Mouse (Mus musculus) cerebellum, postnatal 4 days (tissue): ENCODE data around the gene Wnt5b.
"Not testable (repeated sequence)": the region's sequence is repeated elsewhere in the genome, so short reads cannot be mapped to it uniquely, and the experiment has no call there.

Experiments
- DNase-seq, 2 experiments: peaks; one replicate each; pipeline ENCODE4 v3.0.0; 2022; ENCODE audit warnings: low spot score in 2 of 2, mixed read lengths in 1 of 2

The Wnt5b gene

DNA sequence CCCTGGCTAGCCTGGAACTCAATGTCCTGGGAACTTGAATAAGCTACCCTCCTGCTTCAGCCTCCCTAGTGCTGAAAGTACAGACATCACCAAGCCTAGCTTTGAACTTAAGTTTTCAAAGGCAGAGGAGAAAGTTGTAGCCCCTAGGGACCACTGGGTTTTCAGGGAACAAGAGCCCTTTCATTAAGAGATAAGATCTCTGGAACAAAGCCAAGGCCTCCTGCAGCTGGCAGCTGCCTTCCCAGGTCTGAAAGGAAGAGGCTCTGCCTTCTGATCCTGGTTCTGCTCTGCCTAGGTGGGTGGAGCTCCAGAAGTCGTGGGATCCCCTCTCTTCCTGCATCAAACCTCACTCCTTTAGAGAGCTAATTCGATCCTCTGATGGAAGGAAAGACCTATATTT lies 58.7 kb downstream of the Wnt5b start:
- DNase-seq, result no peak

DNA sequence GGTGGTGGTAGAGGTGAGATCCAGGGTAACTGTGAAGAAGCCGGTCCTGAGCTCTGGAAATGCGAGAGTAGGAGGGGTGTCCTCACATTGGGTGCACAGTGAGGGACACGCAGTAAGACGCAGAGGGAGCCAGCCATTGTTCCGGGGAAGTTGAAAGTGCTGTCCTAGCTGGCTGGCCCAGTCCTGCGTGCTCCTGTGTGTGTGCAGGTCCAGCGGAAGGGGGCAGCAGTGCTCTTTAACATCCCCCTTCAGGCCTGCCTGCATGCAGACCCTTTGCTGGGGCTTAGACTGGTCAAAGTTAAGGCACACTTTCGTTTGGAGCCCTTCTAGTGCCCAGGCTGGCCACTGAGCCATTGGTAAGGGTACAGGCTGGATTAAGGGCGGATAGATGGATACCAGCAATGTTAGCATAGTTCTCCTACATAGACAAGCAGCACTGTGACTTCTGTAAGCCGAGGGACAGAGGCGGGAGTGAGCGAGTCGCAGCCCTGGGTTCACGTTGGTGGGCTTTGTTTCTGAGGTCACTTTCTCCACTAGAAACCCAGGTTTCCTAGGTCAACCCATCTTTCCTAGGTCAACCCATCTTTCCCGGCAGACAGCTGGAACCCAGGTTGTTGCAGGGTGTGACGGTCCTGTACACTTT lies 61.1 kb downstream of the Wnt5b start:
- DNase-seq, result peak; percentile 26 to 53

DNA sequence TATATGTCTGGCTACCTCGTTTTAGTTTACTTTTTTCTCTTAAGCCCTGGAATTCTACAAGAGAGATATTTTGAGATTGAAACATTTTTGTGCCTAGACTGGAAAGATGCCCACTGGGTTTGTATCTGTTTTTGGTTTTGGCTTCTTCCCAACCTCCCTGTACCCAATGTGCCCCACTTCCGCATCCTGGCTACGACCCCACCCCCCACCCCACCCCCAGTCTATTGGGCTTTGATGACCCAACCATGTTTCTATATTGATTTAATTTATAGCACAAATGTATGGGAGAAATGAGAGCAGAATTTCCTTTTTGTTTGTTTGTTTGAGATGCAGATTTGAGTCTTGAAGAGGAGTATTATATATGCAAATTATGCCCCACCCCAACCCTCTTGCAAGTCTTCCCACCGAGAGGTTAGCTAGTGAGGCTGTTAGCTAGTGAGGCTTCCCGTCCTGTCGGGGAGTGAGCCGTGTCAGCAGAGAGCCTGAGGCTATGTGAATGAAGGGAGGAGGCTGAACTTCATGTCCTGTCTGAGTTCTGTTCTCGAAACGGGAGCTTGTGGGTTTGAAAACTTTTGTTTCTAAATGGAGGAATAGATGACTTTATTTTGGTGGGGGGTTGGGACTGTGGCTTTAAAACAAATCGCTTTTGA lies 62.3 kb downstream of the Wnt5b start:
- DNase-seq, result not testable (repeated sequence)

DNA sequence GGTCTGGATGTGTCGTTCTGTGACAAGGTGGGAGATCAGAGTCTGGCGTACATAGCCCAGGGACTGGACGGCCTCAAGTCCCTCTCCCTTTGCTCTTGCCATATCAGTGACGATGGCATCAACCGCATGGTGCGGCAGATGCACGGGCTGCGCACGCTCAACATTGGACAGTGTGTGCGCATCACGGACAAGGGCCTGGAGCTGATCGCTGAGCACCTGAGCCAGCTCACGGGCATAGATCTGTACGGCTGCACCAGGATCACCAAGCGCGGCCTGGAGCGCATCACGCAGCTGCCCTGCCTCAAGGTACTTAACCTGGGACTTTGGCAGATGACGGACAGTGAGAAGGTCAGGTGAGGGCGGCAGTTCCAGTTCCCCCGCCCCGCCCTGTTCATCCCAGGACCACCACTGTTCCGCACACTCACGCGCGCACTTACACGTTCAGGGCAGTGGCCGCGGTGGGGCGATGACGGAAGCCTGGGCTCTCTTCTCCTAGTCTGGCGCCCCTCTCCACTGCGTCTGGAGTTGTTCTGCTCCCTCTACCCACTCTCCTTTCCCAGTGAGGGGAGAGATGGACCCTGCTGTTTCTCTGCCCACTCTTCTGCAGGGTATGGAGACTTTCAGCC lies 63.3 kb downstream of the Wnt5b start:
- peak in 1 of 2 experiments; percentile 38 for DNase-seq

DNA sequence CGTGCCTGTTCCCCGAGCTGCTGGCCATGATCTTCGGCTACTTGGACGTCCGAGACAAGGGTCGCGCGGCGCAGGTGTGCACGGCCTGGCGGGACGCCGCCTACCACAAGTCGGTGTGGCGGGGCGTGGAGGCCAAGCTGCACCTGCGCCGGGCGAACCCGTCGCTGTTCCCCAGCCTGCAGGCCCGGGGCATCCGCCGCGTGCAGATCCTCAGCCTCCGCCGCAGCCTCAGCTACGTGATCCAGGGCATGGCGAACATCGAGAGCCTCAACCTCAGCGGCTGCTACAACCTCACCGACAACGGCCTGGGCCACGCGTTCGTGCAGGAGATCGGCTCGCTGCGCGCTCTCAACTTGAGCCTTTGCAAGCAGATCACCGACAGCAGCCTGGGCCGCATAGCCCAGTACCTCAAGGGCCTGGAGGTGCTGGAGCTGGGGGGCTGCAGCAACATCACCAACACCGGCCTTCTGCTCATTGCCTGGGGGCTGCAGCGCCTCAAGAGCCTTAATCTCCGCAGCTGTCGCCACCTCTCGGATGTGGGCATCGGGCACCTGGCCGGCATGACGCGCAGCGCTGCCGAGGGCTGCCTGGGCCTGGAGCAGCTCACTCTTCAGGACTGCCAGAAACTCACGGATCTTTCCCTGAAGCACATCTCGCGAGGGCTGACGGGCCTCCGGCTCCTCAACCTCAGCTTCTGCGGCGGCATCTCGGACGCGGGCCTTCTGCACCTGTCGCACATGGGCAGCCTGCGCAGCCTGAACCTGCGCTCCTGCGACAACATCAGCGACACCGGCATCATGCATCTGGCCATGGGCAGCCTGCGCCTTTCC lies 64.1 kb downstream of the Wnt5b start:
- peak in 1 of 2 experiments; percentile 56 for DNase-seq

DNA sequence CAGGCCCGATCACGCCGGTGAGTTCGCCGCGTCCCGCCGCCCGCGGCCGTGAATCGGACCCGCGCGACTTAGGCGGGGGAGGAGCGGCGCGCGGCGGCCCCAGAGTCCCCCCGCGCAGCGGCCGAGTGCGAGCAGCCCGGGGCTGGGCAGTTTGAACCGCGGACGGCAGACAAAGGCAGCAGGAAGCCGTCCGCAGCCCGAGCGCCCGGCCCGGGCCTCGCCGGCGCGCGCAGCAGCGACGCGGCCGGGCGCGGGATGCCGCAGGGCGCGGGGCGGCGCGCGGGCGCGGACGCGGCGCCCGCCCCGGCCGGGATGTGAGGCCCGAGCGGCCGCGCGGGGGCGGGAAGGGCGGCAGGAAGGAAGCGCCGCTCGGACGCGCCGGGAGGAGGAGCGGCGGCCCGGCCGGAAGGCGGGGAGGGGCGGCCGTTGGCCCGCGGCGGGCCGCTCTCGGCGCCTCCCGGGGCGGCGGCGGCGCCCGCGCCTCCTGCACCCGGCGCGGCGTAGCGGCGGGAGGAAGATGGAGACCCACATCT lies 64.7 kb downstream of the Wnt5b start, which contains the start of gene Fbxl14:
Fbxl14 (plus strand) TSS at position 326 of the 533 bp plus-strand sequence.
- no peak for DNase-seq

DNA sequence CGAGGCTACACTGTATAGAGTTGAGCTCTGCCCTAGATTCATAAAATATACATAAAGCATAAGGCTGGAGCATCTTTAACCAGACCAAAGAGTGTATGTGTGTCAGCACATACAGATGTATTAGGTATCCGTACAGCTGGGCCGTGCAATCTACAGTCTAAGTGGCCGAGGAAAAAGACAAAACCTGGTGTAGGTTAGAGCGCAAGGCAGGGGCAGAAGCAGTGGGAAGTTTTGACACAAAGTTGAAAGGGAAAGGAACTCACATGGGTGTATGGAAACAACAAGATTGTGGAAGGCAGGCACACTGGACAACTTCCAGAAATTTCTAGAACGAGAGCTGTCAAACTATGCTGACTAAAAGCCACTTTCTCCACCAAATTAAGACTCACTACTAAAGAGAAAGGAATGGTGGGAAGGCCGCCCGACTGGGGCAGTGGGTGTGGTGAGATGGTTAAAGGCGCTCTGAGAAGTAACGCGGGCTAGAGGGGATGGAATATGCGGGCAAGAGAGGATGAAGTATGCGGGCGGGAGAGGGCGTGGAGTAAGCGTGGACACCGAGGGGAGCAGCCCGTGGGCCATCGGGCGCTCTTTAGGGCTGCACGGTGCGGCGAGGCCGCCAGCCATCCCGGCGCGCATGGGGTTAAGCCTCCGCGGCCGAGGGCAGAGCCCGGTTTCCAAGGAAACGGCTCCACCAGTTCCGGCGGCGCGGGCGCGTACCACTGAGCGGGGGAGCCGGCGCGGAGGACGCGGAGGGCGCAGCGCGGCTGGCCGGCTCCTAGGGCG lies 65.4 kb downstream of the Wnt5b start:
- peak; percentile 68 to 89 for DNase-seq

DNA sequence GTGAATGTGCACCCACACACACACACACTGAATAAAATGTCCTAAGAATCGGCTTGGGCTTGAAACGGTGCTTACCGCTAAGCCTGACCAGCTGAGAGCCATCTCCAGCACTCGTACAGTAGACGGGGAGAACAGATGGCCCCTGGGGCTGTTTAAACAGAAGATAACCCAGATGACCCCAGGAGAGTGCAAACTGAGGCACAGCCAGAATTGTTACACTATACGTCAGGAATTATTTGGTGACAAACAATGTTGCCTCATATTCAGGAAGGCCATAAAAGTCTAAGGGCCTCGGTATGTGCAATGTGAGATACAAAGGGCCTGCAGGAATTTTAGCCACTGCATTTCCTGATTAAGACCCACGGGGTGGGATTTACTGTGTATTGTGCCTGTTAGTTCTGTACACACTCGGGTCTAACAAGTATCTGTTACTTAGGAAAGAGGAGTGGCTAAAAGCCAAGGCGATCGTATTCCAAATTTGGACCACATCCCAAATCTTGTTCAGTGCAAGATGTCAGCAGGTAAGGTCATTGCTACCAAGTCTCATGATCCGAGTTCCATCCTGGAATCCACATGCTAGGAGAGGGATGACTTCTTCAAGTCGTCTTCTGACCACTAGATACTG lies 66.3 kb downstream of the Wnt5b start:
- DNase-seq, result no peak

DNA sequence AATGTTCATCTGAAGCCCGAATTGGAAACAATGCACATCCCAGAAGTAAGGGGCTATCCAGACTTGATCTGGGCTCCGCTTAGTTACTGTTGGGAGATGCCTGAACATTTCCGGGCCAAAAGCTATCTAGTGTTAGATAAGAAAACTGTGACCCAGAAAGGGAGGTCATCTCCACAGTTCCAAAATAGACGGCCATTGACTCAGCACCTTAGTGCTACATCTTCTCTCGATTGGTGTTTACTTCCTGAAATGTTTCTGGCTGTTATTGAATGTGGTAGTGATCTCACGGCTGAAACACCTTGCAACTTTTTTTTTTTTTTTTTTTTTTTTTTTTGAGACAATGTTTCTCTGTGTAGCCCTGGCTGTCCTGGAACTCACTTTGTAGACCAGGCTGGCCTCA lies 68.2 kb downstream of the Wnt5b start:
- DNase-seq, result no peak

DNA sequence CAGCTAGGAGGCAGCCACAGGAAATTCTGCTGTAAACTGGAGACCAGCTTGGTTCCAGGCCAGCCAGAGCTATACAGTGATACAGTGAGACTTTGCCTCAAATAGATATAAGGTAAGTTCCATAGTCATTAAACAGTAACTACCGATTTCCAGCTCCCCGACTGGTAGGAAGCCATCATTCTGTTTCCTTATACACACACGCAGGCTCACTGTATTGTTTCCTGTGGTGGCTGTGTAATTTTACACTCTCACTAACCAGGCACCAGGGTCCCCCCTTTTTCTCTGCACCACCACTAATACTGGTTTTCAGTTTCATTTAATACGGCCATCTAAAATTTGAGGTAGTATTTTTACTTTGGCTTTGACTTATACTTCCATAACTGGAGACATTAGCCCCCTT lies 70.2 kb downstream of the Wnt5b start:
- no peak for DNase-seq

DNA sequence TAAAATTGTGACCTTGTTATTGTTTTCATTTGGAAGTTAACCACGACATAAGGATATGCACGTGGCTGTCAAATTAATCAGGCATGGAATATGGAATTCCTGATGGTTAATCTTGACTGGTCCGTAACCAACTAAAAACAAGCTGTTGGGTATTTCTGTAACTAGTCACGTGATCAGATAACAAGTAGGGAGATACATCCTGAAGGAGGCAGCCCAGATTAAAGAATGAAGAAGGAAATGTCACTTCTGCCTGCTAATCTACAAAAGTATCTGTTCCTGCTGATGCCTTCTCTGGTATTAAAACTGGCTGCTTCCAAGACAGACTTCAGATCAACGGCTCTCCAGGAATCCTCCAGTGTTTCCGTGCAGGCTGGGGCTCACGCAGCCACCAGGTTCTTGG lies 70.7 kb downstream of the Wnt5b start:
- DNase-seq, result no peak

DNA sequence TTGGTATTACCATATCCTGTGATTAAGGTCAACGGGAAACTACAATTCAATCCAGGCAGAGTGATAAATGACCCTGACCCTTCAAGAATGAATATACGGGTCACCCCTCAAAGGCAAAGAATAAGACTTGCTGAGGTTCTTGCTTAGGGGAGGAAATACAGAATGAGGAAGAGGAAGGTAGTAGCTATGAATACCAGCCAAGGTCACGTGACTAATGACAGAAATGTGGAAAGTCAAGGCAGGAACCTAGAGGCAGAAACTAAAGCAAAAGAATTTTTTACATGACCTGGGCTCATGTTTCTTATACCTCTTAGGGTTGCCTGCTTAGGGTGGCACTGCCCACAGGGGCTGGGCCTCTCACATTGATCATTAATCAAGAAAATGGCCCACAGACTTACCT lies 71.4 kb downstream of the Wnt5b start:
- no peak for DNase-seq

DNA sequence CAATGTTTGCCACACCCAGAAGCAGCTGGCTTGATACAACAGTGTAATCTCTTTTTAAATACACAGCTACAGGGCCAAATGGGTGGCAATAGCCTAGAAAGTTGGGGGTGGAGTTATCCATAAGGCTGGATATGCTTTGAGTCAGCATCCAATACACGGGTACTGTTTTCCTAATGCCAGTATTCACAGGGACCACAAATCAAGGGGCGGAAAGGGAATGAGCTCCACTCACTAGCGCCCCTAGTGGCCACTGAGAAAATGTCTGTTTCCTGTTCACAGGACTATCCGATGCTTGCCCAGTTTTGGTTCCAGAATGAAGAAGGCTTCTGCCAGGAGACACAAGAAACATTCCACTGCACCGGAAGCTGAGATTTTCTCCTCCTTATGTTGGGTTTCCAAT lies 72.0 kb downstream of the Wnt5b start:
- peak; percentile 55 to 69 for DNase-seq

DNA sequence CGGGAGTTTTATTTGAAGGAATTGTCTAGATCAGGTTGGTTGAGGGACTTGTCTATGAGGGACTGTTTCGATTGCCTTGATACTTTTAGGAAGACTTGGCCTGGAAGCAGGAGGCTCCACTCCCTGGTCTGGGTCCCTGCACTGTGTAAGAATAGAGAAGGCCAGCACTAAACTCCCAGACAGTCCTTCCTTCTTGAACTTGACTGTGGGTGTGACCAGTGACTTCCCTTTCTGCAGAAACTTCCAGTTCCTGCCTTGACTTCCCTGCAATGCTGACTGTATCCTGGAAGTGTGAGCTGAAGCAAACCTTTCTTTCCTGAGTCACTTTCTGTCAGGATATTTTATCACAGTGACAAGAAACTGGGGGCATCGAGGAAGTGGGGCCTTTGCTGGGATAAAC lies 73.4 kb downstream of the Wnt5b start:
- no peak for DNase-seq

DNA sequence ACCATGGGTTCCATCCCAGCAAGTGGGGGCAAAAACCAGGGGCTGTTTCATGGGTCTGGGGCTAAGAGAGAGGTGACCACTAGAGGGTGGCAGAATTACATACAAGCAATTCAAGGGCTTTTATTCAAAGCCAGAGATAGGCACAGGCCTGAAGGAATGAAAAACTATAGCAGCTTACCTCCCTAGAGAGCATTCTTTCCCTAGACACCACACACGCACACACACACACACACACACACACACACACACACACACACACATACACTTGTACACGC lies 76.4 kb downstream of the Wnt5b start:
- DNase-seq, result no peak

DNA sequence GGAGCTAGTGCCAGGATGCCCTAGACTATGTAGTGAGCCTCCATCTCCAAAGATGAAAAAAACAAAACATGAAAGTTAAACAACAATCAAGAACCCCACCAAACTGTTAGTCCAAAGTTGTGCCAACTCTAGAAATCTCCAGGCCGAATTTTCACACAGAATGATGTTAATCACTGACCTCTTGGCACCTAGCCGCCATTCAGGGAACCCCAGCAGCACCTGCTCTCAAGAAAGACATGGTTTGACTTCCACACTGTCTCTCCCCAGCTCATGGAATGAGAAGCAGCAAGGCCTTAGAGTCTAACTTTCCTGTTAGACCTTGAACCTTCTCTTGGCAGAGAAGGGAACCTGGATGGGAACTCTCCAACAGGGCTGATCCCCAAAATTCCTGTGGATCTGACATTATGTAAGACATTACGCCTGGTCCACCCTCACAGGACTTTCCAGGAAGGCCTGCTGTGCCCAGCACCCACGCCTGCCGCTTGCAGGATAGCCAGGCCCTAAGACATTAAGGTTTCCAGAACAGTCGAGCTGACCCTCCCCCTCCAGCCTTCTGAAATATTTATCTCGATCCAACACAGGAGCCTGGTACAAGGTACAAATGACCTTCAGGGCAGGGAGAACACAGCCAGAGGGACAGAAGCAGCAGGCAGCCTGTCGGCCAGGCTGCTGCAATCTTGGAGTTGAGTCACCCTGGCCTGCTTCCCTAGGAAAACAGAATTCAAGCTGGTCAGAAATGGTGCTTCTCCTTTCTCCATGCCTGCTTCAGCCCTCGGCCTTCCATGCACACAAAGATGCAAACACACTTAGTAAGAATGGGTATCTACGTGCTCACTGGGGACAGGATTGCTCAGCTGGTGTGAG lies 77.0 kb downstream of the Wnt5b start:
- no peak for DNase-seq

DNA sequence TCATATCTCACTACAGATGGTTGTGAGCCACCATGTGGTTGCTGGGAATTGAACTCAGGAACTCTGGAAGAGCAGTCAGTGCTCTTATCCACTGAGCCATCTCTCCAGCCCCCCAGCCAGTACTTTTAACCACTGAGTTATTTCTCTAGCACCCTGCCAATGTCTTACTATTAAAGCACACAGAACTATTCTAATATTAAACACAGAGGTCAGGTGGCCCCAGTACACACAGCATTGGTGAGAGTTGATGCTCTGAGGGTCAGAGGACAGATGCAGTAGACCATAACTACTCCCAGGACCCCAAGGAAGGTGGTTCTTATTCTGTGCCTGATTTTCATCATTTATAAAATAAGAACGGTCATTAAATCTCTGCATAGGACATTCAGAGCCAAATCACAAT lies 78.0 kb downstream of the Wnt5b start:
- DNase-seq, result no peak

DNA sequence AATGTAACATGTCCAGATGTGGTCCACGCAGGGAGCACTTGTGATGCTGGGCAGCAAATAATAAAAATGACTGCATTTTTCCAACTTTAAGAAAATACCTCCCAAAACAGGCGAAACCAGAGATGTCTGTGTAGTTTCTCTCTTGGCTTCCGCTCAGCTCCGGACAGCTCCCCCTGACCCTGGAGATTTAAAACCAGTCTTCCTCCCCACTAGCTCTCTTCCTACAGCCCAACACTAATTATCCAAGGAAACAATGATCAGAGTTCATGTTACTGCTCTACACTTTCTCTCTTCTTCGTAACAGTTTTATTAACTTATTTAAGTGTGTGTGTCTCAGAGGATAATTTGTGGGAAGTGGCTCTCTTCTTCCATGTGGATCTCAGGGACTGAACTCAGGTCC lies 83.8 kb downstream of the Wnt5b start:
- no peak for DNase-seq

DNA sequence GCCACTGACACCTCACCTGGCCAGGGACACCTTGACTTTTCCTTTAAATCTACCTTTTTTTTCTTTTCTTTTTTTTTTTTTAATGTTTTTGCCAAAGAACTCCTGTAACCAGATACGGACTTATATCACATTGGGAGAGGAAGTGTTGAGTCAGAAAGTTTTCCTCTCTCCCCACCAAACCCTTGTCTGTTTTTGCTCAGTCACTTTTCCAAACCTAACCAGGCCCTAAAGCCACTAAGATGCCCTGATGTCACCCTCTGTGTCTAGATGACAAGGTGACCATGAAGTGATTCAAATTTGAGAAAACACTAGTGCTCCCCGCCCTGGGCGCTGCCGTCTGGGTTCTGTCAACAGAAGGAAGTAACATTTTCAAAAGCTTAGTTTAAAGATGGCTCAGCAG lies 85.1 kb downstream of the Wnt5b start:
- no peak for DNase-seq

DNA sequence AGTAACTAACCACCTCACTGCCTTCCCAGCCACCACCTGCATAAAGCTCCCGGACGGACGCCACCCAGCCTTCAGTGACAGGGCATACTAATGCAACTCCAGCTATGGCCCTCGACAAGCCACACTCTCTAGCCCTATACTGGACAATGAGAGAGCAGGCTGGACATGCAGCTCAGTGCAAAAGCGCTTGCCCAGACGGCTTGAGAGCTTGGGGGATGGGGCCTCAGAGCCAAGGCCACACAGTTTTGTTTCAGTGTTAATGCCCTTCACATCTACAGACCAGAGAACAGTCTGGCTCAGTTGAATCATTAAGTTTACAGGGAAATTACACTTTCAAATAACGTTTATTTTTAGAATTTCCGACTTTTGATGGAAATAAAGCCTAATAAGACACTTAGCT lies 86.0 kb downstream of the Wnt5b start:
- no peak for DNase-seq
